Mouse (Mus musculus): ENCODE measurements at regions not wholly inside any gene's neighbourhood (a gene's known extent, or its start where the extent isn't known, plus 50 kb on each side); places are given as distances from the start of the nearest gene placed in this dataset.

DNA sequence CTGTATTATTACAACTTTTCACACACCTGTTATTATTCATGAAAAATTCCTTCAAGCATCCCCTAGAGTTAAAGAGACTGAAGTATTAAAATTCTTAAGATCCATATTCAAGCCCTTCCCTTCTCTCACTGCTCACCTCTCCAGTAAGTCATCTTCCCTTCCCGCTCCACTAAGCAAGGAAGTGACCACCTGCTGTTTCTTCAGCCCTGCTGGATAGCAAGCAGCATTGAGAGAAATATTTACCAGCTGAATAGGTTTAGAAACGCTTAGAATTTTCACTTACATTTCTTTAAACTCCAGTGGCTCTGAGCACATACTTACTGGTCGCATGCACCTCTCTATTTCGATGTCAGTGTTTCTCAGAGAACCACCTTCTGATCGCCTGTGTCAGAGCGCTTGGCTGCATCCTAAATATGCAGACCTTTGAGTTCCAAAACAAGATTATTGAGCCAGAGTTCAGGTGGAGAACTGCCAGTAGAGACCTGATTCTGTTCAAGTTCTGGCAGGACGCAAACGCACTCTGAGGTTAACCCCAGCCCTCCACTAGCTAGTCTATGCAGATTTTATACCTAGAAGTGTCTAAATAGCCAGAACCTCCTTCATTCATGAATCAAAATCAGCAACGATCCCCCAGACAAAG, 314.9 kb downstream of the Mllt3 start:
- no peak for DNase-seq

DNA sequence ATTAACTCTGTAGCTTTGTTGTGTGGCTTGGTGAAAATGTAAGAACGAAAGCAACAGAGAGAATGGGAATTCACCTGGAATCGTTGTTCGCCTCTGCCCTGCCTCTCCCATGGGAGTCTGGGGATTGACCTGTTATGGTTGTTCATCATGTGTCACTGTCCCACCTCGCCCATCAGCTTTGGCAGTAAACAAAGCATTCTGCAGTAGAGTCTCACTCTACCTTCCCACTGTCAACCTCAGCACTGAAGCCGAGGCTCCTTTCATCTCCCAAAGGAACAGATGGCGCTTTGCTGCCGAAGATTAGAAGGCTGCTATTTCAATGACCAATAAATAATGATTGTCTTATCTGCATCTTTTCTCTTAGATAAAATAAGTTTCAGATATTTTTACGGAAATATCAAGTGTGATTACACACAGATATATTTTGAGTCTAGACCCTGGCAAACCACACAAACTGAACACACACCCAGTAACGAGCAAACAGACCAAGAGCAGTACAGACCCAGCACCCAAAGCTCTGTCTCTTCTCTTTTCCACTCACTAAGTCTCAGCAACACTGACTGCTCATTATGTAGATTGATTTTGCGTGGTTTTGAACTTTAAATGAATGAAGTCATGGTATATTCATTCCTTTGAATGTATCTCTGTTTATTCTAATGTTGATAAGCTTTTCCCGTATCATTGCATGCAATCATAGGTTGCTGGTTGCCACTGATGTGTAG, 317.8 kb downstream of the Mllt3 start:
- DNase-seq: no peak

GRCm38 (mm10) chr4:87712691-87713090, 320.5 kb downstream of the Mllt3 start:
- DNase-seq: no peak

GRCm38 (mm10) chr4:87712286-87712685, 320.9 kb downstream of the Mllt3 start:
- no peak for DNase-seq

GRCm38 (mm10) chr4:87711185-87711827, 321.9 kb downstream of the Mllt3 start:
- no peak for DNase-seq

DNA sequence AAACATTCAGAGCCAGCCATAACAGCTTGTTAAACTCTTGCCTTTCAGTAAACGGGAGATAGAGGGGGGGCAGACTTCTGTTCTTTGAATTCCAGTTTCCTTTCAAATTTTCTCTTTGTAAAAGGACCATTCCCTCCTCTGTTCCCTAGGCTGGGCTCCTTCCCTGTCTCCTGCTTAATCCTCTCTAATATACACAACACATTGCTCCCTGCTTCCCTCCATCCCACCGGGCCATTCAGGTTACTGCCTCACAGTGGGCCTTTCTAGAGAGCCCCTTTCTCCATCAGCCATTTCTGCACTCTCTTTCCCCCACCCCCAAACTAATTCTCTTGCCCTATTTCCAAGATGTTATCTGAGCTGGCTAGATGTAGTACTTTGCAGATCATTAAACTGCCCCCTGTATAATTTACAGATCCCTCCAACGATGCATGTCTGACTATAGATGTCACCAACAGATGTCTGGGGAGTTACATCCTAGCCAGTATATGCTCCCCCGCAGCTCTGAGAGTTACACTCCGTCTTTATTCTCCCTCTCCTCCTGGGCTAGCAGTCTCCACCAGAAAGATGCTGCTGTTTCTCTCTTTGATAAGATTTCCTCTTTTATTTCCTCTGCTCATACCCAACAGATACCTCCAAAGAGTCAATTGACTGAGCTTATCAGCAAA, 324.1 kb downstream of the Mllt3 start:
- no peak for DNase-seq

DNA sequence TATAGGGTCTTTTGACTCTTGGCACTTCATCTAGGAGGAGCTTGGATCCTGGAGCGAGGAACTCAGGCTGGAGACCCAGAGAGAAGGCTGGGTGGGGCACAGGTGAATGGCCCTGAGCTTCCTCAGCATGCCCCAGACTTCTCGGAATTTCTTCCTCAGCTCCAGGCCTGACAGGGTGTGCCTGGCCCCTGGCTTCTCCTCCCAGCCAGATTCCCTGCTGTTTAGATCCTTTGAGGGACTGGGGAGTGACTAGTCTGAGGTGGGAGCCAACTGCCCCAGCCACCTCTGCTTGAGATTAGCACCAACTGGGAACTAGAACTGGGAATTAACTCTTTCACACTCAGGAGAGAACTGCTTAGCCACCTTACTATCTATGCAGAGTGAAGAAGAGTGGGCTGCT, 325.8 kb downstream of the Mllt3 start:
- DNase-seq: no peak

GRCm38 (mm10) chr4:87702834-87703233, 330.3 kb downstream of the Mllt3 start:
- no peak for DNase-seq

DNA sequence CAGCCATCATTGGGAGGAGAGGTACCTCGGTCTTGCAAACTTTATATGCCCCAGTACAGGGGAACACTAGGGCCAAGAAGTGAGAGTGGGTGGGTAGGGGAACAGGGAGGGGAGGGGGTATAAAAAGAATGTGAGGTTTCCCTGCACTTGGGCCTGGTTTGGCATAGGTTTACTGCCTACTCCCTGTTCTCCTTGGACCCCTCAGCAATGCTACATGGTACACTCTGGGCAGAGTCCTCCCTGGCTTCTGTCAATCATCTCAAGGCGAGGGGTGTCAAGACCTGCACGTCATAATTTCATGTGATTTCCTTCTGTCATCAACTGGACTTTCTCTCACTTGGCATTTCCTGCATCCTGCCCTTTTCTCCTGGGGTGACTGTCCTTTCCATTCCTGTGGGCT, 330.9 kb downstream of the Mllt3 start:
- DNase-seq: no peak

DNA sequence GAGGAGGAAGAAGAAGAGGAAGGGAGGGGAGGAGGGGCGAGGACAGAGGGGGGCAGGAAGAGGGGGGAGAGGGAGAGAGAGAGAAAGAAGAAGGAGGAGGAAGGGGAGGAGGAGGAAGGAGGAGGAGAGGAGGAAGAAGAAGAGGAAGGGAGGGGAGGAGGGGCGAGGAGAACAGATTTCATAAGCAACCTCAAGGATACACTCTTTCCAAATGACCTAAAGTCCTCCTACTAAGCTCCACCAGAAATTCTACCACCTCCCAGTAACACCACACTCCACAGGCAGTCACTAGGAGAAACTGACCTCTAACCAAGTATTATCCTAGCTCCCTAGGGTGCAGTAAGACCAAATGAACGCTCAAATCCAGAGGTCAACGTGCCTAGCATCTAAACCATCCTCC, 332.1 kb downstream of the Mllt3 start:
- no peak for DNase-seq

- DNase-seq: no peak
Observed at GRCm38 (mm10) chr4:87700508-87700907, 332.7 kb downstream of the Mllt3 start.

DNA sequence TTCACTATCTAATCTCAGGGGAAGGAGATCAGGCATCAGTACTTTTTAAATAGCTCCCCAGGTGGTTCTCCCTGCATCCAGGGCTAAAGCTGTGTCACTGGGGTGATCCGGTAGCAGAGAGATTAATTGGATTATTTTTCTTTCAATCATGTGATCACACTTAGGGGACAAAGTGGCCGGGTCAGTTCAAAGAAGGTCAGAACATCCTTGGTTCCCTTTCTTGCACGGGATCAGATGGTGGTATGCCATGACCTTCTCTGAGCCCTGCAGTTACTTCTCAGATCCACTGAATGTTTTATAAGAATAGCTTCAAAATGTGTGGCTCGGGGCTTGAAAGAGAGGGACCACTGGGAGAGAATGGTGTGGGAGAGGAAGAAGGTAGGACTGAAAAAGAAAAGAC, 333.6 kb downstream of the Mllt3 start:
- no peak for DNase-seq

GRCm38 (mm10) chr4:87698750-87699149, 334.4 kb downstream of the Mllt3 start:
- no peak for DNase-seq

DNA sequence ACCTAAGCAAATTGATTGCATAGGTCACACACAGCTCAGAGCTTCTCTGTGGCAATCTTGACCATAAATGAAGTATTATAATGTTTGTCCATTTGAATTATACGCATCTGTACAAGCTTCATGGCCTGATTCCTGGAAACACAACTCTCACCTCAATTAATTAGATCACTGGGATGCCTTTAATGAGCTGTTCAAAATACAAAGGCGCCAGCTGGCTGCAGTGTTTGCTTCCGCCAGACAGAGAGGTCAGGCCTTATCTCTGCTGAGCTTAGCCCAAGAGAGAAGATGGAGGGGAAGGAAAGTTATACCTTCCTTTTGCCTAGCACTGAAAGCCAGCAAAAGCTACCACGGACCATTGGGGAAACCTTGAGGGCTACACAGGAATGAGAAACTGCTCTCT, 336.2 kb downstream of the Mllt3 start:
- no peak for DNase-seq

DNA sequence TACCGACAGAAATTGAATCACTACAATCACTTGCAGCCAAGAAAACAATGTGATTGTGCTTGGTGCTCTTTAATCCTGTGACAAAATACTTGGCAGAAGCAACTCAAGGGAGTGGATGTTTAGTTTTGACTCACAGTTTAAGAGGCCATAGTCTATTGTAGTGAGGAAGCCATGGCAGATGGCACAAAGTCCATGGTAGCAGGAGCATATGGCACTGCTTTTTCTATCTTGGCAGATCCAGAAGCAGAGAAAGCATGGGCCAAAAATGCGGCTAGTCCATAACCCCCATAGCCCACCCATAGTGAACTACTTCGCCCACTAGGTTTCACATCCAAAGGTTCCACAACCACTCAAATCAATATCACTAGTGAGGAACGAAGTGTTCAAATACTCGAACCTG, 337.4 kb downstream of the Mllt3 start:
- peak; percentile 7 for DNase-seq

DNA sequence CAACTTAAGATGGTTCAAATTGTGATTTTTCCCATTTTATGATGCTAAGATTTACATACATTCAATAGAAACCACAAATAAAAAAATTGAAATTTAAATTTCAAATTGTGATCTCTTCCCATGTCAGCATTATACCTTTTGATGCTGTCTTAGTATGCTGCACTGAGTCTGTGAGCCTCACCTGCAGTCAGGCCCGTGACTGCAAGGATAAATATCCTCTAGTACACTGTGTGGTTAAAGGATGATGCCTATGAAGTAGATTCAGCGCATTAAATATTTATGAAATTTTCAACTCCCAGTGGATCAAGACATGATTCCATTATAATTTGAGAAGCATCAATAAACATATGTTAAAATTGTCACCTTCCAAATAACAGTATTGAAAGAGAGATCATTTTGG, 340.4 kb downstream of the Mllt3 start:
- no peak for DNase-seq

GRCm38 (mm10) chr4:87684952-87685351, 348.2 kb downstream of the Mllt3 start:
- no peak for DNase-seq

- no peak for DNase-seq
Observed at GRCm38 (mm10) chr4:87682783-87683182, 350.4 kb downstream of the Mllt3 start.

- no peak for DNase-seq
Observed at GRCm38 (mm10) chr4:87671101-87671500, 362.1 kb downstream of the Mllt3 start.

DNA sequence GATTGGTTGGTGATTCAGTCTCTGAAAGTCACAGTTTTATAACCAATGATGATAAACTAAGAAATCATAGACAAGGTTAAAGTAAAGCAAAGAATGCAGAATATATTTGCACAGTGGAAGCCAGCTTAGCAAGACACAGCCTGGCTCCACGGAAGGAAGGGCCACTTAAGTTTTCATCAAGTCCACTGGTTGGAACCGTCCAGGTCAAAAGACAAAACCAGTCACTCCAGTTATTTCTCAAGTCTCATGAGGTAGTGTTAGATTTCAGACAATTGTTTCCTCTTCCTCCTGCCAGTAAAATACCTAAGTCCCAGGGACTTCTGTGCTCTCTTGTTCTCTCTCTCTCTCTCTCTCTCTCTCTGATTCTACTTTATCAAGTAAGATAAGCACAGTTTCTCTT, 363.0 kb downstream of the Mllt3 start:
- DNase-seq: no peak

- no peak for DNase-seq
Observed at GRCm38 (mm10) chr4:87669480-87669879, 363.7 kb downstream of the Mllt3 start.

DNA sequence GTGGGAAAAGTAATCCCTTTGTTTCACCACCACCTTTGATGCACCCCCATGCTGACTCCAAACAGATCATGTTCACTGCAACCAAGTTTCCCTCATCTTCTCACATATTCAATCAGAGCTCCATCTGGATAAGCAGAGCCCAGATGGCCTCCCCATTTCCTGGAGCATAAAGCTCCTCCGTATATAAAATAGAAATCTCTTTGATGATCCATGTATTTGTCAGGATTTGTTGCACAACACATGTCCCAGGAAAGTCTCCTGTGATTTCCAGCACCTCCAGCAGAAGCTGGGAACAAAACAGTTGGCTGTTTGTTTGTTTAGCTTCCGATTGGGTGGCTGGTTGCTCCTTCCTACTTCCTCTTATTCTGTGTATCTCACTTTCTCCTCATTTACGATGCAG, 364.9 kb downstream of the Mllt3 start:
- DNase-seq: no peak

- DNase-seq: no peak
Observed at GRCm38 (mm10) chr4:87667556-87668154, 365.5 kb downstream of the Mllt3 start.
